Mouse (Mus musculus) layer of hippocampus, postnatal 10 days (tissue): Measurements from ENCODE around the gene Tmub1. TPM values are rescaled to one million over a fixed set of nuclear protein-coding genes. Genes with fewer than 3 reads are reported as not detected.

Source experiments
- DNase-seq, 2 experiments: peaks; one replicate each; pipeline ENCODE4 v3.0.0; 2021; ENCODE audit warnings: low spot score in 2 of 2
- long read RNA-seq: library from polyadenylated mRNA; stranded (forward); transcript quantifications from one replicate; pipeline ENCODE4 v2.0.0, GENCODE M21; 2023
- total RNA-seq, 2 experiments: library from RNA; stranded (reverse); gene quantifications; 2 replicates each; pipeline ENCODE4 v1.2.3; 2021

Tmub1 gene
- total RNA-seq = 10 to 100 TPM; 24.1 to 26.4 TPM
- long read RNA-seq, transcript Tmub1-201 (3 exons, 1,333 nt) = major isoform, 51 of 60 reads
- long read RNA-seq, partial matches to known transcripts = 1 of 60 reads
- long read RNA-seq, other reads (novel, unspliced or antisense) = 7 of 60 reads

DNA sequence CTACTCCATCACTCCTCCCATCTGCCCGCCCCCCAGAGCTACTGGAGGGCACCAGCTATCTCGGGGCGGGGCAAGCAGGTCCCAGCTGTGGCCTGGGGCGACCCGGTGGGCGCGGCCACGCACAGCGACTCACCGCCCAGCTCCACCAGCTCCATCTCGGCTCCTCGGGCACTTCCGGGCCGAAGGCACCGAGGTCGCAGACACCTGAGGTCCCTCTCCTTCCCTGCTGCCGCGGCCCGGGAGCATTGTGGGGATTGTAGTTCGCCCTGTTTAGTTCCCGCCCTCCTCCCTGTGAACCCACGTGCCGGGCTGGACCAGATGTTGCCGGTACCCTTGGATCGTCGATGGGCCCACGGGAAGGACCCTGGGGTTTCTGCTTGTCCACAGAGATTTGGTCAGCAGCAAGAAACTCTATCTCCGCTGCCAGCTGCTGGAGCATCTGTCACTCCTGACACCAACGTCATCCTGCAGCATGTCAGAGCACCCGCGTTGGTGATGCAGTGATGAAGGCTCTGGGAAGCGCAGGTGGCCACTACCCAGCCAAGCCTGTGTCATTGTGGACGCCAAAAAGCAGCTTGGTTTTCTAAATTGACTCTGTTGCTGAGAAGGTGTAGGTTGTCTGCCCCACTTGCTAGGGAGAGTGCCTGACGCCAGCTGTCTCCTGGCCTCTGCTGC lies at the start of gene Tmub1:
Gene Tmub1 (minus strand): TSS at position 231 of the 675 bp plus-strand sequence.
- DNase-seq = peak; percentile 79 to 83

GRCm38 (mm10) chr5:24496756-24497155 lies 49.1 kb upstream of the Tmub1 start:
- DNase-seq = peak in 1 of 2 experiments; percentile 14

- no peak for DNase-seq
Observed at GRCm38 (mm10) chr5:24495019-24495418, 47.4 kb upstream of the Tmub1 start.

DNA sequence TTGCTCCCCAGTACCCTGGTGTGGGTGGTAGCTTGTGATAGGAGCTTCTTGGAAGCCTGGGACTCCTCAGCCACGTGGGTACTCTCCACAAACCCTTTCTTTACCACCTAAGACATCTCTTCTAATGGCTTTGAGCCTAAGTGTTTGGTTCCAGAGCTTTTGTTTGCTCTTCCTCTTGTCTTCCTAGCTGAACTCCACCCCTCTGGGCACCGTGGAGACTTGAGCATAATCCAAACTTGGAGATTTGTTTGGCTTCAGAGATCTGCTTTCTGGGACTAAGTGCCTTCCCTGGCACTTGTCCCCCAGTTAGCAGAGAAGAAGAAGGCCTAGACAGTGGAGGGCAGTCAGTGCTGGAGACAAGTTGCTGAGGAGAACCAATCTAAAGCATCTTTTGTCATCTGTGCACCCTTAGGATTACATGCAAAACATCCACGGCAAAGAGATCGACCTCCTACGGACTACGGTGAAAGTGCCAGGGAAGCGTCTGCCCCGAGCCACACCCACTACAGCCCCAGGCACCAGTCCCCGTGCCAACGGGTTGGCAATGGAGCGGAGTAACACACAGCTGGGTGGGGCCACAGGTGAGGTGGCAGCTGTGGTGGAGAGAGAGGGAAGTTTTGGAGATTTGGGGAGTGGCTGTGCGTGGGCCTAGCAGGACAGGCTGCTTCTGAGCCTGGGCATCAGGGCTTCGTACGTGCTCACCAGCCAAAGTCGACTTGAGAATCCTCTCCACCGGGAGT lies 45.1 kb upstream of the Tmub1 start:
- DNase-seq = no peak

DNA sequence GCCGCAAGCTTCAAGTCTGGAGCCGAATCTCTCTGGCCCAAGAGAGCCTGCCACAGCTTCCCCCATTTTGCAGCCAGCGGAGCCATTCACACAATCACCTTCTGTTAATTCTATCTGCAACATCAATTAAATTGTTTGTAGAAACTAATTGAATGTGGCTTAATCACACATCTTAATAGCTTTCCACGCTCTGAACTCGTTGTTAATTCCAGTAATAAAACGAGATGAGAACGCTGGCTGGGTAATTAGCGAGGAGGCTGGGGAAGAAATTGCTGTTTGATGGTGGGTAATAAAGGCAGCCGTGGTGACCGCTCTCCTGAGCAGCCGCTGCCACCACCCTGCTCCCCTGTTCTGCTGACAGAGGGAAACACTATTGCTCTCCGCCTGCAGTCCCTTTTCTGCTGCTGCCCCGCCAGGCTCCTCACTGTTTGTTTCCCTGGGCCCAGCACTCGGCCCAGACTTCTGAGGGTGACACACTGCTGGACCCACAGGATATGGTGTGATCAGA lies 42.8 kb upstream of the Tmub1 start:
- DNase-seq = no peak

- DNase-seq = no peak
Observed at GRCm38 (mm10) chr5:24486738-24487137, 39.1 kb upstream of the Tmub1 start.

GRCm38 (mm10) chr5:24486097-24486496 lies 38.4 kb upstream of the Tmub1 start:
- peak; percentile 89 to 92 for DNase-seq

- DNase-seq = peak in 1 of 2 experiments; percentile 41
Observed at GRCm38 (mm10) chr5:24484963-24485362, 37.3 kb upstream of the Tmub1 start.

- DNase-seq = peak; percentile 67 to 69
Observed at GRCm38 (mm10) chr5:24483326-24483725, 35.7 kb upstream of the Tmub1 start.

- no peak for DNase-seq
Observed at GRCm38 (mm10) chr5:24482247-24483079, 34.8 kb upstream of the Tmub1 start.

DNA sequence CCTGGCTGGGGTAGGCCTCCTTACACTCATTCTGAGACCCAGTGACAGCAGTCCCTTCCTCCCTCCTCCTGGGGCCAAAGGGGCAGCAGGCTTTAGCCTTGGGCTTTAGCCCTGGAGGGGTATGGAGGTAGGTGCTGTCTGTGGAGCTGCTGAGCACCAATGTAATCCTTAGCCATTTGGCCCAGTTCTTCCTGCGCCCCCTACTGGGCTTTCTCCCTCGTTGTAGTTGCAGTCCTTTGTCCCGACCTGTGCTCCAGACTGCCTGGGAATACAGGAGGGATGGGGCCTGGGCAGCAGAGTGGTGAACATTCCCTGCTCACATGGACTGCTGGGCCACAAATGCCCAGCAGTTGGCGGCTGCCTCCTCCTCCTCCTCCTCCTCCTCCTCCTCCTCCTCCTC lies 34.0 kb upstream of the Tmub1 start:
- peak; percentile 77 to 80 for DNase-seq

DNA sequence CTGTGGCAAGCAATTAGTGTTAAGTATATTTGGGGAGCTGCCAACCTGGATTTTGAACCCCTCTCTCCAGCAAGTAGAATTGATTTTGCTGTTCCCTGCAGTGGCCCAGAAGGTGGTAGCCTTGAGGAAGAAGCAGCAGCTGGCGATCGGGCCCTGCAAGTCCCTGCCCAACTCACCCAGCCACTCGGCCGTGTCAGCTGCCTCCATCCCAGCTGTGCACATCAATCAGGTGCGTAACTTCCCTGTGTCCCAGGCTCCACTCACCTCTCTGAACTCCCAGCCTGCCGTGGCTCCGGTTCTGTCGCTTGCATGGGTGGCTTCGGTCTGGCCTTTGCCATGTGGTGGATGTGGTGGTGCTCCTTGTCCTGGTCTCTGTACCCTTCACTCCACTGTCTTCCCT lies 30.3 kb upstream of the Tmub1 start:
- no peak for DNase-seq

DNA sequence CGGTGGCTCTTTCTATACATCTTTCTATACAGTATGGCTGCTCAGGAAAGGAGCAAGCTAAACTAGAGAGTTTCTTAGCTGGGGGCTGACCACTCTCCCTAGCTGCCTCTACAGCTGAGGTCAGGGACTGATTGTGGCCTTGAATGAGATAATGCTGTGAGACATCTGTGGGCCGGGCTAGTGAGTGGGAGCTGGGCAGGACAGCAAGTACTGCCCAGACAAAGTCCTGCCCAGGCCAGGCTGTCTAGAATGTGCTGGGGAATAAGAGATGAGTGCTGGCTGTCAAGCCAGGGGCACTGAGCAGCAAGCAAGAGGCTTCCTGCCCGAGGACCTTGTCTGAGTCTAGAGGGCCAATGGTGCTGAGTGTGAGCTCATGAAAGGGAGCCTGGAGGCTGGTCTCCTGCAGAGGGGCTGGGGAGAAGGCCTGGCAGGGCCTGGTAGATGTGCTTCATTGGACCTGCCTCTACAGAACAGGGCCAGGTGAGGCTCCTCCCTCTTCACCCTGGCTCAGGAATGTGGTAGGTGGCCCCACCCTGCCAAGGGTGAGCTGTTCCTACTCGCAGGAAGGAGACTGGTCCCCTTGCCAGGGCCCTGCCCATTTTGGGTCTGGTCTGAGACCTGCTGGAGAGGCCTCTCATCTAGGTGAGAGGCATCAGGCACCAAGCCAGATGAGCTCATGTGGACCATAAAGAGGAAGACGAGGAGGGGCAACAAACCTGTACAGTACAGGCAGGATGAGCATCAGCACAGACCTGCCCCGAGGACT lies 28.0 kb upstream of the Tmub1 start:
- DNase-seq = no peak

DNA sequence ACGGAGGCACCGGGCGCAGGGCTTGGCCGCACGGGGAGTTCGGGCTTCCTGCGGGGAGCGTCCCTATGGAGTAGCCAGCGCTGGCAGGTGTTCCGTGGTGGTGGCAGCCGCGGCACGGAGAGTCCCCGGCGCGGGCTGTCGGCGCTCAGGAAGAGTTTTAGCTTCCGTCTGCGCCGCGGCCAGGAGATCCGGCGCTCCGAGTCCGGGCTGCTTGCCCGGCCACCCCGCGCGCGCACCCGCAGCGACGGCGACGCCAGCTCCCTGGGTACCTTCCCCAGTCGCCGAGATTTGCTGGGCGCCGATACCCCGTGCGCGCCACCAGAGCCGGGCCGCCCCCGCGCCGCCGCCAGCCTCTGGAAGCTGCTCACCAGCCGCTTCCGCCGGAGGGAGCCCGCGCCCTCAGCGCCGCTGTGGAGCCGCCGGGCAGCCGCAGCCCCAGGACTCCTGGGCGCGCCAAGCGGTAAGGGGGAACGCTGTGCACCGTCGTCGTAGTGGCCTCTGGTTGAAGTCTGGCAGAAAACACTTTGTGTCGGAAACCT lies 27.1 kb upstream of the Tmub1 start:
- peak; percentile 59 to 74 for DNase-seq

DNA sequence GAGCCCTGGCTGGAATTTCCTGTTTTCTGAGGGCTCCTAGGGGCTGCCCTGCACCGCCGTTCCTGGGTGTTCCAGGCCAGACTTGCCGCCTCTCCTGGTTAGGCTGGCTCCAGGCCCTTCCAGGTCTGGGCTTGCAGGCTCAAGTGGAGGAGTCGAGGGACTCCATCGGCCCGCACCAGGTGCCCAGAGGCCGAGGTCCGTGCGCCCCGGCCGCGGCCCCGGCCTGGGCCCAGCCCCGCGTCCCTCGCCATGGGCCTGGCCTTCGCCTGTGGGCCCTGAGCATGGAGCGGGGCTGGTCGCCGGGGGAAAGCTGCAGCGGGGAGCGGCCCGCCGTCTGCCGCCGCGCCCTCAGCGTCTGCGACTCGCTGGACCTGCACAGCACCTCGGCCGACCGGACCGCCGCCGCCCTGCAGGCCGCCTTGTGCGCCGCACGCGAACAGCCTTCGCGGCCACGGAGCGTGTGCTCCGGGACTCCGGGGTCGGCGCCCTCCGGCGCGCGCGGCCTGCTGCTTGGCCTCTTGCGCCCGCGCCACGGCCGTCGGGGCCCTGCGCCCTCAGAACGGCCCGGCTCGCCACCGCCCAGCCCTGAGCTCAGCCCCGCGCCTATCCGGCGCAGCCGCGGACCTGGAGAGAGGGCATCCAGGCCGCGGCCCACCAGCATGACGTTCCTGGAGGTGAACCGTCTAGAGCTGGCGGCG lies 26.5 kb upstream of the Tmub1 start:
- no peak for DNase-seq

DNA sequence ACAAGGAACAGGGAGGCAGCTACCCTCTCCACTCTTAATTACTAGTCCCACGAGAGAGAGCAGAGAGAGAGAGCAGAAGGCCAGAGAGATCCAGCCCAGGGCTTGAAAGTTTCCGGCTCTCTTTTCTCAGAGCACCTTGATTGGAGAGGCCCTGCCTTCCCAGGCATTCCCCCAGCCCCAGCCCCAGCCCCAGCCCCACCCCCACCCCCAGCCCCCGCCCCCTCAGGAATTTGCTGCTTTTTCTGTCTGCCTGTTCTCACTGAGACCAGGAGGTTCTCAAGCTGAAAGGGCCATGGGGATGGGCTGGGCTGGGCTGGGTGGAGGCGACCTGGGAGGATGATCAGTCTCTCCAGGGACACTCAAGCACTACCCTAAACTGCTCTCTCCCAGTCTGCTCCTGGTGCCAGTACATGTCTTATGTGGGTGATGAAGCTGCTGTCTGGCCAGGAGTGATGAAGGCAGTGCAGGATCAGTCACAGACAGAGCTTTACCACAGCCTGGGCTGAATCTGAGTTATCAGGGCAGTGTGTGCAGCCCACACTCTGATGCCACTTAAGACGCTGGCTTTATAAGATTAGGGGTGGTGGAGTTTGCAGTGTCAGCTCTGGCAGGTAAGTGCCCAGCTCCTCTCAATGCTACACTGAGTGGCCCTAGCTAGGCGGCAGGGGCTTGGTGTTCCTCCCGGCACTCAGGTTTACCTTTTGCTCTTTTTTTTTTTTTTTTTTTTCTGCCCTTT lies 25.4 kb upstream of the Tmub1 start:
- no peak for DNase-seq

DNA sequence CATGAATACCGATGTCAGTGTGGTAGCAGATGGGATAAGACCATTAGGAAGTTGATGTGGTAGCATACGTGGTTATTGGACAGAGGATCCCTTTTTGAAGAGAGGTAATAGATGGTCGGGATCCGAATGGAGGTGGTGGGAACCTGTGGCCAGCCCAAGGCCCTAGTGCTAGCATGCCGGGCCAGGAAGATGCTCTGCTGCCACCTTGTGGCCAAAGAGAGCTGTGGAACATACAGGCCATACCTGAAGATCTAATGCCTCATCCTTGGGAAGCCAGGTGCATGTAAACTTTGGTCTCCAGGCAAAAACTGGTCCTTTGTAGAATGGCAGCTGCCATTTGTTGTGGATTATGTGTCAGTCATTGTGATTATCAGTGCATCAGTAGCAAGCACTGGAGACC lies 22.9 kb upstream of the Tmub1 start:
- peak; percentile 71 to 82 for DNase-seq

DNA sequence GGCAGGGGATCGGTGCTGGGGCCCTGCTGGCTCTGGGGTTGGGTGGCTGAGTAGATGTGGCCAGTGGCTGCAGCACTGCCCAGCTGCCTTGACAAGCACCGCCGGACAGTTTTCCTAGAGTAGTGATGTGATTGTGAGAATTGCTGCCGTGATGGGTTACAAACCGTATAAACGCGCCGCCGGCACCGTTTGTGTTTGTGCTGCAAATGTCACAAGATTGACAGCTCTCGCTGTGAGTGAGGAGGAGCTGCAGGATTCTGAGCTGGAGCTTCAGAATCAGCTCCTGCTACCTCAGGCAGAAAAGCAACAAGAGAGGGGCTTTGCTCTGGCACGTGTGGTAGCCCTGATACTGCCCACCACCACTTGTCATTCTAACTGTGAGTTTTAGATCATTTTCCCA lies 19.1 kb upstream of the Tmub1 start:
- no peak for DNase-seq

DNA sequence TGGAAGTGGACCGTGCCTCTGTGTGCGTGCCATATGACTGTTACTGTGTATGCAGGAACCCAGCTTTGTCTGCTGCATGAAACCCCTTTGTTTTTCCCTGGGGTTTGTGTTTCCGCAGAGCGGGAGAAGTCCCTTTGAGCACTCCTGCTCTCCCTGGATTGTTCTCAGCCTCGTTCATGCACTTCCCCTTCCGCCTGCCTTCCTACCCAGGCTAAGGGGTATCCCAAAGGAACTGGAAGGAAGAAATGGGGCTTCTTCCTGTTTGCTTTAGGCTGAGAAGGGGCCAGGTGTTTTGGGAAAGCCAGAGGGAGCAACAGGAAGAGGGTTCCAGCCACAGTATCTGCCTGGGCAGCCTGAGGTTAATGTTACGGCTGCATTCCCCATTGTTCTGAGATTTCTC lies 8.0 kb upstream of the Tmub1 start:
- DNase-seq = no peak
